Mouse (Mus musculus) thymus, postnatal 36 days (tissue): ENCODE data around the gene Blvra.
A peak's percentile ranks its signal among the peaks of the same experiment; 100 is the strongest.
"Not testable (repeated sequence)": the region's sequence is repeated elsewhere in the genome, so short reads cannot be mapped to it uniquely, and the experiment has no call there.

ENCODE experiments used
- DNase-seq, 2 experiments: peaks; one replicate each; pipeline ENCODE4 v3.0.0; 2022; ENCODE audit warnings: mixed read lengths in 2 of 2

Gene Blvra

GRCm38 (mm10) chr2:127070435-127070841 is at the start of gene Blvra:
Gene Blvra, plus strand, starts transcription at chr2:127070665.
- DNase-seq: peak; percentile 88 to 91

GRCm38 (mm10) chr2:127035006-127035605 is 35.4 kb upstream of the Blvra start:
- no peak for DNase-seq

DNA sequence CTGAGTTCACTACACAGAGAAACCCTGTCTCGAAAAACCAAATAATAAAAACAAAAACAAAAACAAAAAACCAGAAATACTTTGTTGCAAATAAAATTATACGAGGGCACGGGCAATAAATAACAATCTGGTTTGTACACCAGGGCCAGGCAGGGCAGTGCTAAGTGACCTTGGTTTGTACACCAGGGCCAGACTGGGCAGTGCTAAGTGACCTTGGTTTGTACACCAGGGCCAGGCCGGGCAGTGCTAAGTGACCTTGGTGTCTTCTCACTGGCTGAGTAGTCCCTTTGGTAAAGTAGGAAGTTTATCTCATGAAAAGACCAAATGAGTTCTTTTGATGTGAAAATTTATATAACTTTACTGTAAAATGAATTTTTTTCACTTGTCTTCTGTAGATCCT is 33.2 kb upstream of the Blvra start:
- no peak for DNase-seq

DNA sequence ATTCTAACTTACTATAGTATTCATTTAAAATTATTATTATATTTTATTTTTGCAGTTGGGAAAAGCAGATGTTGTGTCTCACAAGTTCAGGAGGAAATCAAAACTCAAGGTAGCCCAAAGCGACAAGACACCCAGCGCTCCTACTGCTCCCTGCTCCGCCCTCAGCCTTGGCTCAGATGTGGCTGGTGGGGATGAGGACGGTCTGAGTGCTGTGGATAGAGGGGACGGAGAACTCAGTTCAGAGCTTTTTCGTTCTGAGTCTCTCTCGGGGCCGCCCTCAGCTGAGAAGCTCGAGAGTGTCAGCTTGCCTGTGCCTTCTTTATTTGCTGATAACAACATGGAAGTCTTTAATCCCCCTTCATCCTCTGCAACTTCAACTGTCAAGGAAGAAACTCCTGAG is 9.0 kb upstream of the Blvra start:
- DNase-seq: no peak

GRCm38 (mm10) chr2:127068806-127069205 is 1.7 kb upstream of the Blvra start:
- DNase-seq: no peak

DNA sequence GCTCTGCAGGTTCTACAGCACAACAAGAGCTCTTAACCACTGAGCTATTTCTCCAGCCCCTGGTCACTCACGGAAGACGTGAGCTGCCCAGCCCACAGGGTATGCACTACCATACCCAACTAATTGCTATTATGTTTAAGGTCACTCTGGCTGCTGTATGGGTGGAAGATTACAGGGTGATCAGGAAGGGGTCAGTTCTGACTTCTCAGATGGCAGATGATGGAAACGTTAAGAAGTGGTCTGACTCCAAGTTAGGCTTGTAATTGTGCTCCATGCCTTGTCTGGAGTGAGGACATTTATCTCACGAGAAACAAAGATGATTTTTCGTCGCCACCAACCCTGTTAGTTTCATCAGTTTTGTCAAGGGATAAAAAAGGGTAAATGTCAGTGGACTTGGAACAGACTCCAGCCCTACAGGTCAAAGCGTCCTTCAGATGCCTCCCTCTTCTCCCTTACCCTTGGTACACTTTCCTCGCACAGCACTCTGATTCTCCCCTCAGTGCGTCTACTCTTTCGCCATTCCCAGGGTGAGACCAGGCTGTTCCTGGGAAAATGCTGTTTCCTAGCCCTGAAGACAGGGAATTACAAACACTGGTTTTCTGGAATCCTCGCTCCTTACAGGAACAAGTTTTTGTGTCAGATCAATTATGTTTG is 557 bp upstream of the Blvra start:
- DNase-seq: no peak

DNA sequence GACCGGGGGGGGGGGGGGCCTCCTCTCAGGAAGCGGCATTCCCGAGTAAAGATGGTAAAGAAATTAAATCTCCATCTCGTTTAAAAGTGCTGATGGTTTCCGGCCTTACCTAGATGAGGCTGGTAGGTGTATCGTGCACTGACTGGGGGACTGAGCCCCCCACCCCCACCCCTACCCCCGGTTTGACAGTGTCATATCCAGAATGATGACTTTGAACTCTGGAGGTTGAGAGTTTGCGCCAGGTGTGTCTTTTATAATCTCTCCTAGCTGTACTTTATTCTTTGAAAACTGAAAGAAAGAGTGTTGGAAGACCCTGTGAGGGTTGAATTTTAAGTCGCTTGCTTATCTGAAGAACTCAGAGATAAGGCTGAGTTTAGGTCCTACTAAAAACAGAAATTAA is 414 bp downstream of the Blvra start:
- DNase-seq: peak in 1 of 2 experiments; percentile 4

DNA sequence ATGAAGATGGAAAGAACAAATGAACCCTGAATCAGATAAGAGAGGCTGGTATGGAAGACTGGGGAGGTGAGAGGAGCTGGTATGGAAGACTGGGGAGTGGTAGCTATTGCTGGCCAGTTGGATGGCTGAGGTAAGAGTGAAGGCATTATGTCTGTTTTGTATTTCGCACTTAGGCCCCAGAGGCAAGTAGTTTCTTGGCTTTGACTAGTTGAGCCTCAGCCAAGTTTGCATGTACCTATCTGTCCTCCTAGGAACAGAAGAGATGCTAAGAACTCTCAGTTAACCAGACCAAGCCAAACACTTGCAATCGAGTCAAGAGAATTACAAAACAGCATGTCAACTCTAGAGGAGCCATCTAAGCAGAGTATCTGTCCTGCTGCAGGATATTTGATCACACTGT is 3.7 kb downstream of the Blvra start:
- DNase-seq: no peak

- no peak for DNase-seq
These were observed 7.1 kb downstream of the Blvra start for GRCm38 (mm10) chr2:127077611-127078010.

- not testable (repeated sequence) for DNase-seq
These were observed 8.6 kb downstream of the Blvra start for GRCm38 (mm10) chr2:127079066-127079465.

- no peak for DNase-seq
These were observed 9.6 kb downstream of the Blvra start for GRCm38 (mm10) chr2:127079881-127080590.

GRCm38 (mm10) chr2:127080591-127081218 is 10.2 kb downstream of the Blvra start:
- no peak for DNase-seq

DNA sequence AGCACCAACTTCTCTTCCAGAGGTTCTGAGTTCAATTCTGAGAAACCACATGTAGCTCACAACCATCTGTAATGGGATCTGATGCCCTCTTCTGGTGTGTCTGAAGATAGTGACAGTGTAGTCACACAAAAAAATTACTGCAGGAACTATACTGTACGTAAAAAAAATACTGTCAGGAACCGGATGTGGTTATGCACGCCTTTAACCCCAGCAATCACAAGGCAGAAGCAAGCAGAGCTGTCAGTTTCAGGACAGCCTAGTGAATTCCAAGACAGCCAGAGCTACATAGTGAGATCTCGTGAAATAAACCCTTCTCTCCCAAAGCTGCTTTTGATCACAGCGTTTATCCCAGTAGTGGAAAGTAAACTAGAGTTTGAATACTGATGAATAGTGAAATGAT is 15.8 kb downstream of the Blvra start:
- peak; percentile 24 to 38 for DNase-seq

- not testable (repeated sequence) for DNase-seq
These were observed 19.7 kb downstream of the Blvra start for GRCm38 (mm10) chr2:127090151-127090550.

GRCm38 (mm10) chr2:127092000-127092399 is 21.5 kb downstream of the Blvra start:
- DNase-seq: no peak

DNA sequence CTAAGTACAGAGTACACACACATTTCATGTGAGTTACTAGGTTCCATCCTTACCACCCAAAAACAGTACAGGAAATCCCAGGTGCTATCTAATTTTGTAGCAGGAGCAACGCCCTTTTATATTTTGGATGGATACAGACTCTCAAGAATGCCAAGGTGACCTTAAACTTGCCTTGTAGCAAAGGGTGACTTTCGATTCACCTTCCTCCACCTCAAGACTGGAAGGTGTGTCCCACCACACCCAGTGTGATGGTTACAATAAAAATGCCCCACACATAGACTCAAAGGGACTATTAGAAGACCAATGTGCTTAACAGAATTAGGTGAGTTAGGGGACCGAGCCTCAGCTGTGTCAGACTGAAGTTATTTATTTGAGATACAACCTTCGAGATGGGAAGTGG is 38.5 kb downstream of the Blvra start:
- DNase-seq: no peak

DNA sequence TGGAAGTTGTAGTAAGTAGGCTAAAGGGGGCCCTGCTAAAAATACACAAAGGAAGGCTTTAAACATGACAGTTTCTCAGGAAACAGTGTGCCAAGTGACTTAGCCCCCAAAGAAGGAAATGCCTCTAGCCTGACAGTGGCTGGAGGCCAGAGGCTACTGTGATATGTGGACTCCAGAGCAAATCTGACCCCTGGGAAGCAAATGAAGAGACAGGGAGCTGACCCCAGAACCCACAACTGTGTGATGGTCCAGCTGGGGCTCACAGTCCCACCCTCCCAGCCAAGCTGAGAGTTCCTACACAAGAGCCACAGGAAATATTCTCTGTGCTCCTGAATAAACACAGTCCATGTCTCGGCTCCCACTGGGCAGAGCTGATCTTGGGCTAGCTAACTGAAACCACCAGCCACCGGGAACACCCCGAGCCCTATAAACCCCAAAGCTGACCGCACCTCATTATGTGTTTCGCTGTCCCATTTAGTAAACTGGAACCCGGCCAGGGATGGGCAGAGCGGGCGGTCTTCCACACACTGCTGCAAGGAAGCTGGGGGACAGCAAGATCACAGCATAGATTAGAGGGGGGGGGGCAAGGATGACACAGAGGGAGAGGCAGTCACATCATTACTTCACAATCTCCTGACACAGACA is 51.2 kb downstream of the Blvra start:
- no peak for DNase-seq

GRCm38 (mm10) chr2:127128926-127129325 is 58.5 kb downstream of the Blvra start:
- no peak for DNase-seq

GRCm38 (mm10) chr2:127131353-127131752 is 60.9 kb downstream of the Blvra start:
- no peak for DNase-seq

GRCm38 (mm10) chr2:127133621-127134461 is 63.4 kb downstream of the Blvra start, which contains the start of gene Ncaph:
Gene Ncaph, minus strand, starts transcription at chr2:127133954.
- peak; percentile 93 to 98 for DNase-seq

GRCm38 (mm10) chr2:127135255-127135654 is 64.8 kb downstream of the Blvra start:
- DNase-seq: not testable (repeated sequence)

DNA sequence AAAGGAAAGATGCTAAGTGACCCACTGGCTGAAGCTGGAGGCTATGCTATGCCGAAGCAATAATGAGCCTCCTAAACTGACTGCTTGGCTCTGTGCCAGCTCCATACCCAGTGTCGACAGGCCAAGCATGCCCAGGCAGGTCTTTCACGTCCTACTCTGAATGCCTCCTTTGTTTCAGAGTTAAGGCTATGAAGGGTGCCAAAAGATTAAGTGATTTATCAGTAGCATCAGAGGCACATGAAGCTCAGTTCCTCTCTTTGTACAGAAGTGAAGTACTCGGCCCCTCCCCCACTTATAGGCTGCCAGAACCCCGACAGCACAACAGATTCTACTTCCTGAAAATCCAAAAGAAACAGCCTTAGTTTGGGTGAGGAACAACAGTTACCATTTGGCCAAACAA is 66.5 kb downstream of the Blvra start:
- no peak for DNase-seq
